Mouse (Mus musculus): ENCODE data around the gene Gm45717. TPM values are rescaled to one million over a fixed set of nuclear protein-coding genes. Genes with fewer than 3 reads are reported as not detected.
"Not testable (repeated sequence)": the region's sequence is repeated elsewhere in the genome, so short reads cannot be mapped to it uniquely, and the experiment has no call there.

Gm45717 gene
- polyA plus RNA-seq, 1 experiment: not detected

DNA sequence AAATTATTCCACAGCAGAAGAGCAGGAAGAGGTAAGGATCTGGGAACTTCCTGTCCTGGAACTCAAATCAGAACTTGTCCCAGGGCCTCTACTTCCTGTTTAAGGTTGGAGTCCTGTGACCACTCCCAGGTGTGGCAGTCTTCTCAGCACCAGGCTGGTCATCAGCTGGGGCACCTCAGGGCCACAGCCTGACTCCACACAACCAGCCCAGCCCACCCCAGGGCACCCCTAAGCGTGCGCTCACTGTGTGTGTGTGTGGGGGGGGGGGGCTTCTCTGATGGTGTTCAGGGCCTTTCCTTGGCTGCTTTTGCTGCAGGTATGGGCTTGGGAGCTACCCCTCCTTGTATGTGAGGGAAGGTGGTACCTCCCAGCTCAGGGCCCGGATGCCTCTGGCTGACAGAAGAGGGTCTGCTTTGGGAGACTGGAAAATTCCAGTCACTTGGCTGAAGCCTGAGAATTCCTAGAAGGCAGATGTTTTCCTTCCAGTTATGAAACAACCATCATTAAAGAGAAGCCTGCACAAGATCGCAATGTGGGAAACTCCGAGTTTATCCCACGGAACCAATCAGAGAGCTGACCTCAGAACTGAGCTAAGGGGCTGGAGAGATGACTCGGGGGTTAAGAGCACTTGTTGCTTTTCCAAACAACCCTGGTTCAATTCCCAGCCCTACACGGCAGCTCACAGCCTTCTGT, 15.9 kb upstream of the Gm45717 start:
- 65% methylated on average over 8 of the region's 8 CpGs for WGBS
- no peak for DNase-seq (ENCODE audit: low read depth, low spot score)

DNA sequence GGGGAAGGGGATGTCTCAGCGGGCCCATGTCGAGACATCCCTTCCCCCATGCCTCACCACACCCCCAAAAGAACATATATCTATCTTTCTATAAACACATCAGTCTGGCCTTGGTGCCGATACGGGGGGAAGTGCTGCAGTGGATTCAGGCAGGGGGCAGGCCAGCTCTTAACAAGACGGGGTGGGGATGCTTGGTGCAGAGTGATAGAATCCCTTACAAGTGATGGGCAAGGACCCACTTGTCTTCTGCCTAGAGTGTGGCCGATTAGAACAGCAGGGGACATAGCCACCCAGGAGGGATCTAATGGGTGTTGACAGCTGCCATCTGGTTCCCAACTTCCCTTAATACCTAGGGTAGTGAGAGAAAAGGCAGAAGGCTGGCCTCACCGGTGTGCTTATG, 15.2 kb upstream of the Gm45717 start:
- no peak for DNase-seq (ENCODE audit: low read depth, low spot score)
- WGBS: 64% methylated on average over 7 of the region's 7 CpGs

DNA sequence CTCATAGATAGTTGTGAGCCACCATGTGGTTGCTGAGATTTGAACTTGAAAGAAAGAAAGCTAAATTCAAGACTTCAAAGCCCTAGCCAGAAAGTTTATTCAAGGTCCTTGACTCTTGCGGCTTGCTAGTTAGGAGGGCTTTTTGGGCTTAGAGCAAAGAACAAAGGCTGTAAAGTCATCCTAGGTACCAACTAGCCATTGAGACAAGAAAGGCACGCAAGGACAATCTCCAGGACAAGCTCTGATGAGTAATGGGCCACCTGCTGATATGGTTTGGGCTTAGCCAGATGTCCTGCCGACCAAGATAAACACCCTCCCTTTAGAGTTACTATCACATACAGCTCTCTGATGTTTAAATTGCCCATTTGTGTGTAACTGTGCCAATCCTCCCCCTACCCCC, 13.0 kb upstream of the Gm45717 start:
- WGBS: 40% methylated on average over 3 of the region's 3 CpGs

DNA sequence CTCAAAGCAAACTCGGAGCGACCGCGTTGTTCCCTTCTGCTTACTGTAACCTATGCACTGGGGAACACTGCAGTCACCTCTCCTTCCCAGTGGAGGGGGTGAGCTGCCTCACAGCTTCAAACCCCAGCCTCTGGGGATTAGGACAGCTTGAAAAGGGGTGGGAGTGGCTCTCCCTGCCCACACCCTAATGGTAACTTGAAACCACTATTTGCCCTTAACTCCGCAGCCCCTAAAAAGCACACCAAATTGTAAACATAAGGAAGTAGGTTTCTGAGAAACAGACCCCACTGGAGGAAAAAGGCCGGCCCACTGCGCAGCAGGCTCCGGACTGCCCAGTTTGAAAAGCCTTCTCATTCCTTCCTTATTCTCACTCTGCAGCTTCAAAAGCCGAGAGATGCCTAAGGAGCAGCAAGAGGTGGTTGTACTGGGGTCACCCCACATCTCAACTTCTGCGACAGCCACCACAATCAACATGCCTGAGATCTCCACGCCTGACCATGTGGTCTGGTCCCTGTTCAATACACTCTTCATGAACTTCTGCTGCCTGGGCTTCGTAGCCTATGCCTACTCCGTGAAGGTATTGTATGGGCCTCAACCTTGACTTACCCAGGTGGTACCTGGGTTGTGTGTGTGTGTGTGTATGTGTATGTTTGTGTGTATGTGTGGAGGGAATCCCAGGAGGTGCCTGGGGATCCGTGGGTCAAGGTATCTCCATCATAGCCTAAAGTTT, 12.3 kb upstream of the Gm45717 start:
- DNase-seq (ENCODE audit: low read depth, low spot score): no peak
- WGBS: 52% methylated on average over 14 of the region's 14 CpGs

More for the DNA sequence above, 13.0 kb upstream of the Gm45717 start:
- not testable (repeated sequence) for DNase-seq (ENCODE audit: low read depth, low spot score)

DNA sequence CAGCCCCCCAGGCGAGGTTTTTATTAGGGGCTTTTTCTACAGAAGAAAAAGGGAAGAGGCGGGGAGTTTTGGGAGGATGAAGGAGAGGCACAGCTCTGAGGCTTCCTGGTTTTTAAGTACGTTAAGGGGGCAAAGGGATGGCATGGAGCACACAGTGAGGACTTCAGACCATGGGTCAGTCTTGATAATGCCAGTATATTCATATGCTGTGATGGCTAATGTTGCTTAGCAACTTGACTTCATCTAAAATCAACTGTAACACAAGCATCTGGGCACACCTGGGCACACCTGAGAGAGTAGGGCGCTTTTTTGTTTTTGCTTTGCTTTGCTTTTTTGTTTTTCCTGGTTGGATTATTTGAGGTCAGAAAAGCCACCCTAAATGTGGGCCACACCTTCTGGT, 11.2 kb upstream of the Gm45717 start, which contains the start of gene Ifitm1:
Gene Ifitm1 (plus strand): TSS at position 301 of the 400 bp plus-strand sequence.
- no peak for DNase-seq (ENCODE audit: low read depth, low spot score)
- WGBS: 93% methylated on average over 4 of the region's 4 CpGs

DNA sequence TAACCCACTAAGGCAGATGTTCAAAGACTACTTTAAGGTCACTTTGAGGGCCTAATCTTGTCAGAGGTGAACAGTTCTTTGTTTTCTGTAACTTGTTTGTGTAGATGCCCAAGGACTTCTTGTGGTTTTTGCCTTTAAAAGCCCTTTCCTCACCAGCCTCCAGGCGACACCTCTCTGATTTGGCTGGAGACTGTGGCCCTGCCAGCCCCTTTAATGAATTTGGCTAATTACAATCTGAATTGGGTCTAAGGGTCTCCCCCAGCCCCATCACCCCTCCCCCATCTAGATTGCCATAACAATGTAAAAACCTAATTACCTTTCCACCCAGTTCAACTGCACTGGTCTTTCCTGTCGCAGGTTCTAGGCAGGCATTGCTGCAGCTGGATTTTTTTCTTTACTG, 7.0 kb upstream of the Gm45717 start:
- no peak for DNase-seq (ENCODE audit: low read depth, low spot score)
- WGBS: 92% methylated on average over 2 of the region's 2 CpGs

DNA sequence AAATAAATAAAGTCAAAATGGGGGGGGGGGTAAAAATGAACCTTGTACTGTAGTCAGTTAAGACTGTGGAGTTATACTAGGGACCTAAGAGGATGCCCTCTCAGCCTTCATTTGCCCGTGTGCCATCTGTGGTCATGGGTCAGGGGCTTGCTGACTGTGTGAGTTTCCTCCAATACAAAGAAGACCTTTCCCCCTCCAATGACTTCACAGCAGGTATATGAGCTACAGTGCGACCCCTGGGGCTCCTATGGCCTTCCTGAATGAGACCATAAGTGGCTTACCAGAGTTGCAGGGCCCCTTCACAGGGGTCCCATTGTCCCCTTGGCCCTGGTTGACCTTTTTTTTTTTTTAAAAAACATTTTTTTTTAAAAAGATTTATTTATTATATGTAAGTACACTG, 5.7 kb upstream of the Gm45717 start:
- WGBS: 91% methylated on average over 2 of the region's 2 CpGs
- no peak for DNase-seq (ENCODE audit: low read depth, low spot score)

DNA sequence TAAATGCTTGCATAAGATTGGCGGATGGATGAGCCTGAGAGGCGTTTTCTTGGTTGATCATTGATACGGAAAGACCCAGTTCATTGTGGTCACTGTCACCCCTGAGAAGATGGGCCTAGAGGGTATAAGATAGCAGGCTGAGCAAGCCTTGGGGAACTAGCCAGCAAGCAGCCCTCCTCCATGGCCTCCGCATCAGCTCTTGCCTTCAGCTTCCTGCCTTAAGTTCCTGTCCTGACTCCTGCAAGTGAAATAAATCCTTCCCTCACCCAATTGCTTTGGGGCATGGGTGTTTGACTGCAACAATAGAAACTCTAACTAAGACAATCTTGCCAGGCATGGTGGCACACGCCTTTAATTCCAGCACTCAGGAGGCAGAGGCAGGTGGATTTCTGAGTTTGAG, 4.3 kb upstream of the Gm45717 start:
- WGBS: 80% methylated on average over 5 of the region's 5 CpGs

DNA sequence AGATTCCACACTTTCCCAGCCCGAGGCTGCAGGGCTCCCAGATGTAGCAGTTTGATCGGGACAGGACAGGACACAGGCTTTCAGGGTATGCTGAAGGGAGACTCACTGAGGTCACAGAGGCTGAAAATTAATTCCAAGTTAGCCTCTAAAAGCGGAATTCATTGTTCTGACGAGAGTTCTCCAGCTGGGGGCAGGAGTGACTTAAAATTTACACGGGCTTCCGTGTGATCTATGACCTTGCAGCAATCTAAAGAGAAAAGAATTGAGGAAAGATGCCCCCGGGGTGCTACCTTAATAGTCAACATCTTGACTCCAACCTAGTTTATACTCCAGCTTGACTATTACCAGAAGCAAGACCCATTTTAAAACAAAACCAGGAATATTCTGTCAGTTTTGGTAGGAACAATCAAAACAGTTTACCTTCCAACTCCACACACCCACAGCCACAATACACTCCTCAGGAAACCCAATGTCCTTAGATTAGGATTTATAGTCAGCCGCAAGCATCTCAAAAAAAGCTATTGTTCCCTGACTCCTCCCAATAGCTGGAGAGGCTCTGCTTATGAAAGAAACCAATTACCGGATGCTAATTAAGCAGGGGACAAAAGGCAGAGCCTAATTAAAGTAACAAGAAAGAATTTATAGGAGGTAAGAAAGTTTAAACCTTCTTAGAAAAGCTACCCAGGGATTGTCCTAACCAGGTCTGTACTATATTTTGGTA, 3.6 kb upstream of the Gm45717 start:
- 15% methylated on average over 9 of the region's 9 CpGs for WGBS
- DNase-seq (ENCODE audit: low read depth, low spot score): no peak

More for the DNA sequence above, 4.3 kb upstream of the Gm45717 start:
- no peak for DNase-seq (ENCODE audit: low read depth, low spot score)

DNA sequence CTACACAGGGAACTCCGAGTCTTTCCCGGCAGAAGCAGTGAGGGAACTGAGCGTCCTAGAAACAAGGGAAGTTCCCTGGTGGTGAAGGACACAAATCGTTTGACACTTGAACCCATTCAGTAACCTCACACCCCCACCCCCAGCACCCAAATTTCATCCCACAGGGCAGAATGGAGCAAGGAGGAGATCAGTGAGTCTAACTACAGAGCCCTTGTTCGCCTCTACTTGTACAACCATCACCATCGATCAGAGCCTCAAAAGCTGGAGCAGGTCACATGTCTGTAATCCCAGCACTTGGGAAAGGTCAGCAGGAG, 776 bp upstream of the Gm45717 start:
- WGBS: 24% methylated on average over 6 of the region's 6 CpGs
- DNase-seq (ENCODE audit: low read depth, low spot score): no peak

DNA sequence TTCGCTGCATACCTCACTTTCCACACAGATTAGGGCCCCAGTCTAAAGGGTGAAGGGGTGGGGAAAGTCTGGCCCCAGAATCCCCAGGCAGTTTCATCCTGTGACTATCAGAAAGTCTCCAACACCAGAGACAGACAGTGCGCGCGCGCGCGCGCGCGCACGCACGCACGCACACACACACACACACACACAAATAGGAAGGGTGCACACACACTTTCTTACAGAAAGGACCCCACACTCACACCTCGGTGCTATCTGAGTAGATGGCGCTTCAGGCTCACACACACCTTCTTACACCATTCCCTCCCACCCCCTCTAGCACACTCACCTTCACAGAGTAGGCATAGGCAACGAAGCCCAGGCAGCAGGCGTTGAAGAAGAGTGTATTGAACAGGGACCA, 395 bp downstream of the Gm45717 start:
- no peak for DNase-seq (ENCODE audit: low read depth, low spot score)
- 23% methylated on average over 17 of the region's 17 CpGs for WGBS

DNA sequence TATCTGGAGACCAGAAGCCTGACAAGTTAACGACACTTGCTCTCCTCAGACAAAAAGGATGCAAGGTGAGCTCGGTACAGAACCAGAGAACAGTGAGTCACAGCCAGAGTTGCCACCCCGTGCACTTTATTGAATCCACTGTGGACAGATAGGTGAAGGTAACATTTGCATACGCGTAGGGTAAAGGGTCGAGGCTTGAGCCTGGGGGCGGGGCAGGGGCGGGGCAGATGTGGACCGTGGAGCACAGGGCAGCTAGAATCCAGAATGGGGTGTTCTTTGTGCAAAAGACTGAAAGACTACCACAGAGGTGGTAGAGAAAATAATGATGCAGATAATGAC, 1.0 kb downstream of the Gm45717 start:
- DNase-seq (ENCODE audit: low read depth, low spot score): no peak
- WGBS: 3% methylated on average over 9 of the region's 9 CpGs

DNA sequence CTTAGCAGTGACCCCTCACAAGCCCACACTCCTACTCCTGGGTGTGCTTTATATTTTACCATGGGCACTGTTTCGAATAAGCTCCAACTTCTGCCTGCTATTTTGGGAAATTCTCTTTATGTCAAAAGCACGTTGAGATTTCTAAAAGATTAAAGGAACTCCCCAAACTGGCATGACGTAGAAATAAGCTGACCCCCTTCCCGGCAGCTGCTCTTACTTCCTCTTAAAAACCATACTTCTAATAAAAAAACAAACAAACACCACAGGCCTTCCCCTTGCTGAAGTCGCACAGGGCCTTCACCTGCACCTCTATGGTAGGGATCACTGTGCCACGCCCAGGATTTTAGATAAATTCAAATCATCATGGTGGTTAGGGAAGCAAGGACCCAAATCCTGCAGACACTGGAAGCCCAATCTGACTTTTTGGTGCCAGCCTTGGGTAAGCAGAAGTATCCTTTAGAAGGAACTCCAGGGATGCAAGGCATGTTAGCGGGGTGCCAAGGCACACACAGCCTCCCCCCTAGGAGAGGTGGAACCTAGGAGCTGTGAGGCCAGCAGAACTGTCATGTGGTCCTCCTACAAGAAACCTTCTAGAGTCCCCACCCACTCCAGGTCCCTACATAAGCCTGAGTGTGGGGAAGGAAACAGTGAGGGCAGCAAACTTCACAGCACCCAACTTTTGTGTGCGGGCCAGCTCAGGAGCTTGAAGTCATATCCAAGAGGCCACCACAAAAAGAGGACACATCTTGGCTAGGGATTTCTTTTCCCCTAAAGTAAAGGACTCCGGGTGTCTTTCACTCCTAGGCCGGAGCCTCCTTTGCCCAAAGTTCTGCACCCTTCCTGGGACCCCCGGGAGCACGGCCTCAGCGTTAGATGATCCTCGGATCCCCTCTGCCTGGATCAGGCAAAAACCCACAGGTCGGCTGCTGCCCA, 1.7 kb downstream of the Gm45717 start:
- 24% methylated on average over 15 of the region's 15 CpGs for WGBS
- no peak for DNase-seq (ENCODE audit: low read depth, low spot score)

DNA sequence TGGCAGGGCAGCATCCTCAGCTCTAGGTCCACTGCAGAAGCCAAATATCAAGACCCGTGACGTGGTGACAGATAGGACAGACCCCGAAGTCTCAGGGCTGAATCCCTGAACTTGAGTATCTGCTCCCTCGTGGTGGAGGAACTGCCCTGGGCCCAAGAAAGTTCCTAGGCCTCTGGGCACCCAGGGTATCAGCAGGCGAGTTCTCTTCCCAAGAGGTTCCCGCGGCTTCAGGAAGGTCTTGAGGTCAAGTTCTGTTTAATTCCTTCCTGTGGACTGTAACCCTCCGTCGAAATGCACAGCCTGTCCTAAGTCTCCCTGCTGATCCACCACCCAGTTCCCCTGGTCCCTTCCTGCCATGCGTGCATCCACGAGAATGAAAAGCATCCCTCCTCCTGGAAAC, 2.6 kb downstream of the Gm45717 start:
- 61% methylated on average over 11 of the region's 11 CpGs for WGBS
- DNase-seq (ENCODE audit: low read depth, low spot score): no peak

DNA sequence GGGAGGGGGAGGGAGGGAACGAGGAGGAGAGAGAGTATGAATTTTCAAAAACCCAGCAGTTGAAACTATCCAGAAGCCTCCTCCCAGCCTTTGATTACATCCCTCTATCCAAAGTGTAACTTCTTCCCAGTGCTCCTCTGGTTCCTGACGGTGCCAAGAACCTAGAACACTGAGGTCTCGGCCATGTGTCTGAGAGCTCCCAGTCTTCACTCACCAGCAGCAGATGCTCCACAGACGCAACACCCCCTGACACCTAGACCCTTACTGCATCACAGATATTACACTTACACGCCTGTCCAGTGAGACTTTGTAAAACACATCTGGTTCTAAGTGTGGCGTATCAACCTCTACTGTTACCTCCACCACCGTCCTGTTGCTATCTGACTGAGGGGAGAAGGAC, 3.3 kb downstream of the Gm45717 start:
- DNase-seq (ENCODE audit: low read depth, low spot score): no peak
- WGBS: 67% methylated on average over 7 of the region's 7 CpGs

DNA sequence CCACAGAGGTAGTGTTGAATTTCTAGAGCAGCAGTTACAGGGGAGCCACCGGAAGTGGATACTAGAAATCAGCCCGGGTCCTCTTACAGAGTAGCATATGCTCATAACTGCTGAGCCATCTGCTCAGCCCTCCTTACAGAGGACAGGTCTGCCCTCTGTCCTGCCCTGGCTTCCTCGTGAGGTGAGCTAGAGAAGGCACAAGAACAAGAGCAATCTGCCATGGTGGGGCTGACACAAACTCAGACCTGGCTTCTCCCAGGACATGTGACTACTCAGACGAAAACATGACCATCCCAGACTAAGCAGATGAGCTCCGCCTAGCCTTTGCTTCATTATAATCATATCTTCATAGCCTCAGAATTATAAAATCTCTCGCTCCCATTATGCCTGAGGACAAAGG, 4.0 kb downstream of the Gm45717 start:
- no peak for DNase-seq (ENCODE audit: low read depth, low spot score)
- 51% methylated on average over 6 of the region's 6 CpGs for WGBS

DNA sequence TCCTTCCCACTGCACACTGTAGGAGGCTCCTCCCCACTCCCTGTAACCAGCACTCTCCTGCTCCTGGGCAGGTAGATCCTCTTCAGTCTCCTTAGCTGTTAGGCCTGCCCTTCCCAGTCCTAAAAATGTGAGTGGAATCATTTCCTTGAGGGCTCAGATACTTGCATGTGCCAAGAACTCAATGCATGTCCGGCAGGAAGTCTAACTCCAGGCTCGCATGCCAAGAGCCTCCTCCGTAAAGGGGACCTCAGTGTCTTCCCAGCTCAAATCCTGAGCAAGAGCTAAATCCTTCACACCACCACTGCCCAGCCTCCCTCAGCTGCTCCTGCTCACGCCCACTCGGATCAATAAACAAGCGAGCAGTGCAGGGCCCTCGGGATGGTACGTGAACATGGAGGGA, 4.7 kb downstream of the Gm45717 start:
- DNase-seq (ENCODE audit: low read depth, low spot score): no peak
- WGBS: 16% methylated on average over 8 of the region's 8 CpGs

DNA sequence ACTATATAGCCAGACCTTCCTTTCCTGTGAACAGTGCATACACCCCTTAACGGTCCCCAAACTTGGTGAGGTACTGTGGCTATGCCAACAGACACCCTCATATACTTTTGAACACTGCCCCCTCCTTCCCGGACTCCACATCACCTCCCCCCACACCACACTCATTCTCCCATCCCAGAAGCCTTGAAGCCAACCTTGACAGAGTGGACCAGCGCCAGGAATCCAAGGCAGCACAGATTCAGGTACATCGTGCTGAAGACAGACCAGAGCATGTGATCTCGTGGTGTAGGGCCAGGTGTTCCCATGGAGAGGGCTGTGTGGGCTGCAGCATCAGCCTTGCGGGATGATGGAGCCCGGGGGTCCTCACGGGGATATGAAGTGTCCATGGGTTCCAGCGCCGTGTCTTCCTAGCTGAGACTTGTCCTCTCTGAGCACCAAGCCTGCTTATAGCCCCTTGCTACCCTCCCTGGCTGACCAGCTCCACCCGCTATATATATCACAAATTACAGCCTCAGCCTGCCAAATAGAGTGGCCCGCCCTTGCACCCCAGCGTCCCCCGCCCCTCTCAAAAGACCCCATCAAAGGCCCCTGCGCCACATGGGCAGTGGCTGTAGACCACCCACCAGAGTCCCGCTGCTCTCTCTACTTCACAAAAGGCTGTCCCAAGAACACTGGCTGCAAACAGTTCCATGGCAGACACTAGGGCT, 5.8 kb downstream of the Gm45717 start, which contains the start of gene Ifitm5:
Gene Ifitm5 (minus strand): TSS at position 468 of the 707 bp plus-strand sequence.
- no peak for DNase-seq (ENCODE audit: low read depth, low spot score)

DNA sequence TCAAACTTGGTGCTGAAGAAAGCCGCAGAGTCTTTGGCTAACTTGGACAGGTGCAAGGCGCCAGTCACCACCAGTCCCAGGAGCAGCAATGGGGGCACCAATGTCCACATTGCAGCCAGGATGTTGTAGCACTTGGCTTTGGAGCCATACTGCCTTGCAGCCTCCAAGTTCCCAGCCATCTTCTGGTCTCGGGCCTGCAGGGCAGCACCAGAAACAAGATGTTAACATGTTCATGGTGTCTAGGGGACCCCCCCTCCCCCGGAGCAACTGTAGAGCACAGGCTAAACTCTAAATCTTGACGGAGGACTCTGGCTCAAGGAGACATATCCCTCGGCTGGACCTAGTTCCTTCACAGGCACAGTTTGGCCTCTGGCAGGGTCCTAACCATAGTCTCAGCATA, 6.5 kb downstream of the Gm45717 start:
- WGBS: 84% methylated on average over 6 of the region's 6 CpGs
- no peak for DNase-seq (ENCODE audit: low read depth, low spot score)

More for the DNA sequence above, 5.8 kb downstream of the Gm45717 start, which contains the start of gene Ifitm5:
- 69% methylated on average over 16 of the region's 16 CpGs for WGBS
